Mouse (Mus musculus) gastrocnemius, postnatal 25 days (tissue): Measurements from ENCODE around the gene Gas6. TPM values are rescaled to one million over a fixed set of nuclear protein-coding genes. Genes with fewer than 3 reads are reported as not detected.

ENCODE experiments used
- DNase-seq: peaks from one replicate; pipeline ENCODE4 v3.0.0; 2022
- total RNA-seq, 2 experiments: library from RNA; stranded (reverse); gene quantifications; 1 replicate in 1 of 2; 2 replicates in 1 of 2; pipeline ENCODE4 v1.2.3; 2021

Gas6 gene
- total RNA-seq, 2 experiments from 2014 or later: 66.3 to 67.5 TPM

GRCm38 (mm10) chr8:13506849-13507248, 12.6 kb upstream of the Gas6 start:
- peak; percentile 67 for DNase-seq

GRCm38 (mm10) chr8:13504894-13505674, 10.8 kb upstream of the Gas6 start:
- no peak for DNase-seq

GRCm38 (mm10) chr8:13503936-13504606, 9.8 kb upstream of the Gas6 start:
- DNase-seq: no peak

GRCm38 (mm10) chr8:13501221-13501620, 6.9 kb upstream of the Gas6 start:
- DNase-seq: no peak

- peak; percentile 73 for DNase-seq
These were observed 1.3 kb downstream of the Gas6 start for GRCm38 (mm10) chr8:13493011-13493410.

GRCm38 (mm10) chr8:13492198-13492995, 1.9 kb downstream of the Gas6 start:
- DNase-seq: peak; percentile 60

GRCm38 (mm10) chr8:13491491-13492010, 2.7 kb downstream of the Gas6 start:
- DNase-seq: no peak

GRCm38 (mm10) chr8:13489986-13490910, 4.0 kb downstream of the Gas6 start:
- no peak for DNase-seq

- DNase-seq: no peak
These were observed 4.9 kb downstream of the Gas6 start for GRCm38 (mm10) chr8:13489351-13489750.

- no peak for DNase-seq
These were observed 11.1 kb downstream of the Gas6 start for GRCm38 (mm10) chr8:13483191-13483590.

- no peak for DNase-seq
These were observed 12.0 kb downstream of the Gas6 start for GRCm38 (mm10) chr8:13482101-13482801.

- DNase-seq: no peak
These were observed 12.7 kb downstream of the Gas6 start for GRCm38 (mm10) chr8:13481596-13481995.

GRCm38 (mm10) chr8:13481089-13481554, 13.2 kb downstream of the Gas6 start:
- peak; percentile 75 for DNase-seq

GRCm38 (mm10) chr8:13475892-13476291, 18.4 kb downstream of the Gas6 start:
- DNase-seq: no peak

- peak; percentile 51 for DNase-seq
These were observed 22.0 kb downstream of the Gas6 start for GRCm38 (mm10) chr8:13472284-13472683.

GRCm38 (mm10) chr8:13471484-13471883, 22.8 kb downstream of the Gas6 start:
- DNase-seq: no peak

- no peak for DNase-seq
These were observed 25.6 kb downstream of the Gas6 start for GRCm38 (mm10) chr8:13468737-13469136.

GRCm38 (mm10) chr8:13466989-13467388, 27.3 kb downstream of the Gas6 start:
- DNase-seq: no peak

GRCm38 (mm10) chr8:13465324-13465723, 29.0 kb downstream of the Gas6 start:
- no peak for DNase-seq

- no peak for DNase-seq
These were observed 31.9 kb downstream of the Gas6 start for GRCm38 (mm10) chr8:13462392-13462791.

- DNase-seq: peak; percentile 63
These were observed 32.4 kb downstream of the Gas6 start for GRCm38 (mm10) chr8:13461843-13462242.
